Mouse (Mus musculus): ENCODE data around the gene Pcp2. TPM values are rescaled to one million over a fixed set of nuclear protein-coding genes. Genes with fewer than 3 reads are reported as not detected.
A peak's percentile ranks its signal among the peaks of the same experiment; 100 is the strongest.
"Not testable (repeated sequence)": the region's sequence is repeated elsewhere in the genome, so short reads cannot be mapped to it uniquely, and the experiment has no call there.

Gene Pcp2
- polyA plus RNA-seq, 1 experiment from 2014 or later = 0.07 TPM

DNA sequence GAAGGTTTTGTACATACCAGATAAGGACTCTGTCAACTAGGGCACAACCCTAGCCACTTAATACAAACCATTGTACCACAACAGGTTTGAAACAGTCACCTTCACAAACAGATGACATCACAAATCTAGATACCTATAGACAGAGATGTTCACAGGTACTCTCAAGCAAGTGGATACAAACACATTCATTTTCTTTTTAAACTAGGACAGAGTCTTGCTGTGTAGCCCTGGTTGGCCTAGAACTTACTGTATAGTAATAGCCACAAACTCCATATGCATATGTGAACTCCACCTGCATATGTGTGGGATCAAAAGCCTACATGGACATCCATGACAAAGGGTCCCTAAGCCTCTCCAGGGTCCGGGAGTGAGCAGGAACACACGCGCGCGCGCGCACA is 38.4 kb downstream of the Pcp2 start, which contains the start of gene Camsap3:
Gene Camsap3, plus strand, starts transcription at position 301 of the 398 bp plus-strand sequence.
- no peaks in the 10 kb centered on the region for H3K36me3 ChIP-seq (ENCODE audit: control insufficient read depth, insufficient read depth)
- H3K27me3 ChIP-seq (ENCODE audit: control insufficient read depth, insufficient read depth, low read depth, low read length) = peaks cover 2% of the 10 kb centered on the region; the same call in 1 of the 2 replicates
- WGBS (ENCODE audit: insufficient replicate concordance) = 3% methylated on average over 7 of the region's 7 CpGs
- H3K9ac ChIP-seq (ENCODE audit: low read depth, low read length) = peak within 1 kb of the TSS; percentile 72
- peak within 1 kb of the TSS; percentile 87 for H3K4me2 ChIP-seq (ENCODE audit: low read depth, low read length)
- H3K4me1 ChIP-seq (ENCODE audit: control insufficient read depth, low read depth, low read length) = peaks cover 19% of the 10 kb centered on the region
- peak within 1 kb of the TSS; percentile 74 for H3K27ac ChIP-seq (ENCODE audit: low read length)
- H3K4me3 ChIP-seq (ENCODE audit: low read depth, low read length) = peak within 1 kb of the TSS; percentile 70
- H3K9me3 ChIP-seq (replicated peaks; ENCODE audit: control insufficient read depth, low read length) = no peaks in the 10 kb centered on the region
- ATAC-seq (ENCODE audit: low read depth) = no peak; the same call in 1 of the 2 replicates

DNA sequence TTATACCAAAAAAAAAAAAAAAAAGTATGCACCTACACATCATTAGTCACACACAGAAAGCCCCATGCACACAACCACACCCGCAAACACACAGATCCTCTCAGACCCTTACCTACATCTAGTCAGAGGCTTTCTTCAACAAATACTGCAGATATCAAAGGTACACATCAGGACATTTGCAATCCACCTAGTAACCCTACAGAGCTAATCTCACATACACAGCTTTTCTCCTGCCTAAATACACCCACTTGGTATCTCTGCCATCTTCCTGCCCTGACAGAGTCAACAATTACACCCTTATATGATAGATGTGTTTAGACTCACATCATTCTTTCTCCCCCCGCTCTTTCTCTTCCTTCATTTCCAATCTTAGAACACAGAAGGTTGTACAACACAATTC is 38.9 kb downstream of the Pcp2 start:
- H3K27me3 ChIP-seq (ENCODE audit: control insufficient read depth, insufficient read depth, low read depth, low read length) = peaks cover 2% of the 10 kb centered on the region; the same call in 1 of the 2 replicates
- H3K4me3 ChIP-seq (ENCODE audit: low read depth, low read length) = no peak overlapping the region
- H3K9me3 ChIP-seq (replicated peaks; ENCODE audit: control insufficient read depth, low read length) = no peaks in the 10 kb centered on the region
- H3K4me1 ChIP-seq (ENCODE audit: control insufficient read depth, low read depth, low read length) = peaks cover 19% of the 10 kb centered on the region
- H3K4me2 ChIP-seq (ENCODE audit: low read depth, low read length) = peak overlapping the region; percentile 87; the same call in 1 of the 2 replicates
- WGBS (ENCODE audit: insufficient replicate concordance) = 40% methylated on average over 2 of the region's 2 CpGs
- H3K36me3 ChIP-seq (ENCODE audit: control insufficient read depth, insufficient read depth) = no peaks in the 10 kb centered on the region
- peak; percentile 59 for ATAC-seq (ENCODE audit: low read depth)
- no peak overlapping the region for H3K9ac ChIP-seq (ENCODE audit: low read depth, low read length)
- H3K27ac ChIP-seq (ENCODE audit: low read length) = no peak overlapping the region

DNA sequence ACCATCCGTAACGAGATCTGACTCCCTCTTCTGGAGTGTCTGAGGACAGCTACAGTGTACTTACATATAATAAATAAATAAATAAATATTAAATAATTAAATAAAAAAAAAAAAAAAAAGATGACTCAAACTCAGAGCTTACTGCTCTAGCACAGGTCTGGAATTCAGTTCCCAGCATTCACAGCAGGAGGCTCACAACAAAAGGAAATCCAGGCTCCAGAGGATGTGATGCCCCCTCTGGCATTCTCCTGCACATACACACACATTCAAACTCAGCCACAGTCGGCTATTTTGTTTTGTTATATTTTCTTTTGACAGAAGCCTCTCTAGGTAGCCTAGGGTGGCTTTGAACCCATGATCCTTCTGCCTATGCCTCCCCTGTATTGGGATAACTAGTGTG is 43.4 kb downstream of the Pcp2 start:
- not testable (repeated sequence) for H3K36me3 ChIP-seq (ENCODE audit: control insufficient read depth, insufficient read depth); H3K9ac ChIP-seq (ENCODE audit: low read depth, low read length); H3K4me3 ChIP-seq (ENCODE audit: low read depth, low read length); H3K9me3 ChIP-seq (replicated peaks; ENCODE audit: control insufficient read depth, low read length); ATAC-seq (ENCODE audit: low read depth); H3K4me2 ChIP-seq (ENCODE audit: low read depth, low read length); H3K27ac ChIP-seq (ENCODE audit: low read length); H3K4me1 ChIP-seq (ENCODE audit: control insufficient read depth, low read depth, low read length); H3K27me3 ChIP-seq (ENCODE audit: control insufficient read depth, insufficient read depth, low read depth, low read length)
- 55% methylated on average over 1 of the region's 3 CpGs for WGBS (ENCODE audit: insufficient replicate concordance)

DNA sequence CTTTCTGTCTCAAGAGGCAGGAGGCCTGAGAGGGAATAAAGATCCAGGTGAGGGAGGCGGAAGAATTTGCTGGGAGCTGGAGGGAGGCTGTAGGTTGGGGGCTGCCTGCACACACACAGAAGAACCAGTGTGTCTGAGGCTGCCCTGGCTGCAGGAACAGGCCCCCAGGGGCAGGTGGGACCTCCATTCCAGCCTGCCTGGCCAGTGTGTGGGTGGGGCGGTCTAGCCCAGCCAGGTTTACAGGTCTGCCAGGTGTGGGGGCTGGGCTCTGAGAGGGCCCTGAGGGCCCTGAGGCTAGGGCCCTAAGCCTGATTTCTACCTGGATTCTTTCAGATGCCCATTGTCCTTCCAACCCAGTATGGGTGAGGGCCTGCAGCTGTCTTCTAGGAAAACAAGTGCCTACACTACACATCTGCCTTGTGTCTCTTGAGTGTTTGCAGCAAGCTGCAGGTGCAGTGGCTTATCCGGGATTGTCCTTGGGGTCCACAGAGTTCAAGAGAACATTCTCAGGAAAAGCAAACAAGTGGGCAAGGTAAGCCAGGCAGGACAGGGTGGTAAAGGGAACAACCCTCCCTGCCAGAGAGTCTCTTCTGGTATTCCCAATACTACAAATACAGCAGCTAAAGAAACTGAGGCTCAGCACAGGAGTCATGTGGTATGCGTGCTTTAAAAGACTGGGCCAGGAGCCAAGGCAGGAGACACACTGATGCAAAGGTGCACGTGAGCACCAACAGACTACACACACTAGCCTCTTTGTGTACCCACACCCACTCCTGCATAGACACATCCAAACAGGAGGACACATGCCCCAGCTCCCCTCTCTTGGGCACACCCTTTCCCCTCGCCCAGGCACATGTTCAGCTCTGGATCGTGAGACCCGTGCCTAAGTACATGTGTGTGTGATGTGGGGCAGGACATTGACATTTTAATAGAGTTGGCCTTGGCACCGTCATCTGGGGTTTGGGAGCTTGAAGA is 45.7 kb downstream of the Pcp2 start:
- 70% methylated on average over 9 of the region's 9 CpGs for WGBS (ENCODE audit: insufficient replicate concordance)
- Histone ChIP-seq H3K27ac (ENCODE audit: low read length) (no peak overlapping the region), H3K9me3 (replicated peaks; ENCODE audit: control insufficient read depth, low read length) (no peaks in the 10 kb centered on the region), H3K4me3 (ENCODE audit: low read depth, low read length) (no peak overlapping the region), H3K27me3 (ENCODE audit: control insufficient read depth, insufficient read depth, low read depth, low read length) (no peaks in the 10 kb centered on the region), H3K9ac (ENCODE audit: low read depth, low read length) (no peak overlapping the region), H3K4me1 (ENCODE audit: control insufficient read depth, low read depth, low read length) (no peaks in the 10 kb centered on the region), H3K36me3 (ENCODE audit: control insufficient read depth, insufficient read depth) (no peaks in the 10 kb centered on the region), H3K4me2 (ENCODE audit: low read depth, low read length) (no peak overlapping the region)
- 0 out of 2 replicates have a peak, but pooled peaks have one; percentile 16 for ATAC-seq (ENCODE audit: low read depth)

DNA sequence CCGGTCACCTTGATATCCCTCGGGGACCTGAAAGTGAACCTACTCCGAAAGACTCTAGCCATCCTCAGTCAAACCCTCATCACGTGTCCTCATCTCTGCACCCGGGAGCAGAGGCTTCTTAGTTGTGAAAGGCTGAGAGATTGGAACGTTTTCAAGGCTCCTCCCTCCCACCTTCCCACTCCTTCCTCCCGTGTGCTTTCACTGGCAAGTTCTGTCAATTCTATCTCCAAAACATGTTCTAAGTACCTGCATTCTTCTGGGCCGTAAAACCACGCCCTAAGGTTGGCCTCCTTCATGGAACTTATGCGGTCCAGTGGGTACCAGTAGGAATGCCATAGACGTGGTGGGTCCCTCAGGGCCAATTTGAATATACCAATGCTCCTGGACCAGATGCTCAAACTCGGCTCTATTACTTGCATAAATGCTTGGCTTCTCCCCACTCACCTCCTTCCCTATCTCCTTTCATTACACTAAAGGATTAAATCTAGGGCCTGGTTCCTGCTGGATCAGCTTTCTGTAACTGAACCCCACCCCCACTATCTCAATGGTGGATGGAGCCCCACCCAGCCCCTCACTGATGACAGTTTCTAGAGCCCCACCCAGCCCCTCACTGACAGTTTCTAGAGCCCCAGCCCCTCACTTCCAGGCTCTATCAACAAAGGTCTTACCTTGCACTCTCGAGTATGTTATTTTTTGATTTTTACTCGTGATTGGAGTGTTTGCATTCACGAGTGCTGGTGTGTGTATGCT is 49.0 kb downstream of the Pcp2 start:
- no peaks in the 10 kb centered on the region for H3K36me3 ChIP-seq (ENCODE audit: control insufficient read depth, insufficient read depth)
- no peaks in the 10 kb centered on the region for H3K9me3 ChIP-seq (replicated peaks; ENCODE audit: control insufficient read depth, low read length)
- no peak overlapping the region for H3K9ac ChIP-seq (ENCODE audit: low read depth, low read length)
- ATAC-seq (ENCODE audit: low read depth) = no peak
- no peaks in the 10 kb centered on the region for H3K4me1 ChIP-seq (ENCODE audit: control insufficient read depth, low read depth, low read length)
- WGBS (ENCODE audit: insufficient replicate concordance) = 58% methylated on average over 15 of the region's 15 CpGs
- H3K4me3 ChIP-seq (ENCODE audit: low read depth, low read length) = no peak overlapping the region
- no peak overlapping the region for H3K4me2 ChIP-seq (ENCODE audit: low read depth, low read length)
- H3K27me3 ChIP-seq (ENCODE audit: control insufficient read depth, insufficient read depth, low read depth, low read length) = no peaks in the 10 kb centered on the region
- H3K27ac ChIP-seq (ENCODE audit: low read length) = no peak overlapping the region

DNA sequence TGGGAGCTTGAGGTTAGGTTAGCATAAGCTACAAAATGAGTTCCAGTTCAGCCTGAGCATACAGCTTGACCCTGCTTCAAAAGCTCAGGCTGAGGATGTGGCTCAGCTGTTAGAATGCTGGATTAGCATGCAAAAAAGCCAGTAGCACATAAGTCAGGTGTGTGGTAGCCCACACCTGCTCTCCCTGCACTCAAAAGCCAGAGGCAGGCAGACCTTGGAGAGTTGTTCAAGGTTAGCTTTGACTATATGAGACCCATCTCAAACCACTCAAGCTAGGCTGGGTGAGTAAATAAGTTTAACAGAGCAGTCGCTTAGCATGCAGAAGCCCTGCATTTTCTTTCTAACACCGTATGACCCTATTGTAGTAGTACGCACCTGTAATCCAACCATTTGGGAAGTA is 50.8 kb downstream of the Pcp2 start:
- Histone ChIP-seq H3K27ac (ENCODE audit: low read length) (no peak overlapping the region), H3K9ac (ENCODE audit: low read depth, low read length) (no peak overlapping the region), H3K4me2 (ENCODE audit: low read depth, low read length) (no peak overlapping the region), H3K9me3 (replicated peaks; ENCODE audit: control insufficient read depth, low read length) (no peaks in the 10 kb centered on the region), H3K4me3 (ENCODE audit: low read depth, low read length) (no peak overlapping the region), H3K36me3 (ENCODE audit: control insufficient read depth, insufficient read depth) (no peaks in the 10 kb centered on the region), H3K4me1 (ENCODE audit: control insufficient read depth, low read depth, low read length) (no peaks in the 10 kb centered on the region), H3K27me3 (ENCODE audit: control insufficient read depth, insufficient read depth, low read depth, low read length) (no peaks in the 10 kb centered on the region)
- no peak for ATAC-seq (ENCODE audit: low read depth)
- 69% methylated on average over 3 of the region's 3 CpGs for WGBS (ENCODE audit: insufficient replicate concordance)

Other genes starting within 250 kb of the Pcp2 start
- gene Arhgef18, start 232.5 kb downstream of the Pcp2 start, polyA plus RNA-seq (2015; fragmentation: Nextera tagmentation; extraction: Ambion mirVana) = 2.1 and 2.6 TPM in 2 replicates
- gene Pex11g, start 157.9 kb downstream of the Pcp2 start, polyA plus RNA-seq (2015; fragmentation: Nextera tagmentation; extraction: Ambion mirVana) = 8.1 and 8.5 TPM in 2 replicates
- gene Tex45, start 154.7 kb downstream of the Pcp2 start, polyA plus RNA-seq (2015; fragmentation: Nextera tagmentation; extraction: Ambion mirVana) = not detected in 2 replicates
- gene Zfp358, start 132.4 kb downstream of the Pcp2 start, polyA plus RNA-seq (2015; fragmentation: Nextera tagmentation; extraction: Ambion mirVana) = 4.3 and 5.4 TPM in 2 replicates
- gene Mcoln1, start 125.1 kb downstream of the Pcp2 start, polyA plus RNA-seq (2015; fragmentation: Nextera tagmentation; extraction: Ambion mirVana) = 19.2 and 21.1 TPM in 2 replicates
- gene Pnpla6, start 110.2 kb downstream of the Pcp2 start, polyA plus RNA-seq (2015; fragmentation: Nextera tagmentation; extraction: Ambion mirVana) = 10.9 and 11.3 TPM in 2 replicates
- gene C330021F23Rik, start 57.6 kb downstream of the Pcp2 start, polyA plus RNA-seq (2015; fragmentation: Nextera tagmentation; extraction: Ambion mirVana) = 3.1 and 4.8 TPM in 2 replicates
- gene Camsap3, start 38.3 kb downstream of the Pcp2 start, polyA plus RNA-seq (2015; fragmentation: Nextera tagmentation; extraction: Ambion mirVana) = 1.4 and 2.6 TPM in 2 replicates
- gene Xab2, start 4.2 kb downstream of the Pcp2 start, polyA plus RNA-seq (2015; fragmentation: Nextera tagmentation; extraction: Ambion mirVana) = 25.4 and 25.7 TPM in 2 replicates
- gene Pet100, start 4.0 kb downstream of the Pcp2 start, polyA plus RNA-seq (2015; fragmentation: Nextera tagmentation; extraction: Ambion mirVana) = 76.2 and 80.9 TPM in 2 replicates
- 48.6 and 50.9 TPM in 2 replicates for gene Stxbp2, start 5.4 kb upstream of the Pcp2 start, polyA plus RNA-seq (2015; fragmentation: Nextera tagmentation; extraction: Ambion mirVana)
- 0.11 TPM in 1 of 2 replicates, not detected in the other for gene Retn, start 30.2 kb upstream of the Pcp2 start, polyA plus RNA-seq (2015; fragmentation: Nextera tagmentation; extraction: Ambion mirVana)
- gene Mcemp1, start 40.2 kb upstream of the Pcp2 start, polyA plus RNA-seq (2015; fragmentation: Nextera tagmentation; extraction: Ambion mirVana) = 7.7 and 8.2 TPM in 2 replicates
- gene Fcor, start 46.8 kb upstream of the Pcp2 start, polyA plus RNA-seq (2015; fragmentation: Nextera tagmentation; extraction: Ambion mirVana) = 3.9 and 4.0 TPM in 2 replicates
- gene Trappc5, start 50.8 kb upstream of the Pcp2 start, polyA plus RNA-seq (2015; fragmentation: Nextera tagmentation; extraction: Ambion mirVana) = 12.9 and 13.0 TPM in 2 replicates
- gene Fcer2a, start 68.6 kb upstream of the Pcp2 start, polyA plus RNA-seq (2015; fragmentation: Nextera tagmentation; extraction: Ambion mirVana) = not detected in 2 replicates
- gene Clec4g, start 95.1 kb upstream of the Pcp2 start, polyA plus RNA-seq (2015; fragmentation: Nextera tagmentation; extraction: Ambion mirVana) = 8.2 and 10.3 TPM in 2 replicates
- 0.07 and 0.24 TPM in 2 replicates for gene Cd209a, start 123.4 kb upstream of the Pcp2 start, polyA plus RNA-seq (2015; fragmentation: Nextera tagmentation; extraction: Ambion mirVana)
- not detected in 2 replicates for gene Cd209e, start 228.8 kb upstream of the Pcp2 start, polyA plus RNA-seq (2015; fragmentation: Nextera tagmentation; extraction: Ambion mirVana)